Comparison of ENCODE assay signal across 8 mouse cellular contexts in genomic region chr1:155223849-155224554, GRCm38 (mm10). TPM values are rescaled to one million over a fixed set of nuclear protein-coding genes. Genes with fewer than 3 reads are reported as not detected.
DNase-seq lines count a peak whose midpoint lies in the region; ATAC-seq and TF ChIP-seq lines count a peak whose summit lies in the region.

No protein-coding gene starts in this region.

- H3K79me2 ChIP-seq in liver, adult 2 months (ENCODE audit: control insufficient read depth, insufficient read depth, low read length) = no peaks in the 10 kb centered on the region

- peaks cover 5% of the 10 kb centered on the region; the same call in 1 of the 2 replicates for H3K36me3 ChIP-seq in intestine, embryonic 14.5 days (ENCODE audit: control insufficient read depth, insufficient read depth, low read length)
- H3K36me3 ChIP-seq in liver, adult 2 months (ENCODE audit: control insufficient read depth, insufficient read depth, low read length) = no peaks in the 10 kb centered on the region
- no peaks in the 10 kb centered on the region; the same call in 1 of the 2 replicates for H3K36me3 ChIP-seq in splenic B cell, adult 2 months (ENCODE audit: control insufficient read depth, insufficient read depth, low read length, poor library complexity, severe bottlenecking)

- DNase-seq in 3134 (ENCODE audit: extremely low read depth, insufficient read length, low spot score) = peak; percentile 84
- DNase-seq in gastrocnemius, adult 8-10 months (ENCODE audit: low spot score in 2 of 2) = peak; percentile 67 to 72
- peak; percentile 92 for DNase-seq in intestine, embryonic 14.5 days (ENCODE audit: low spot score)
- DNase-seq in liver, adult 2 months (ENCODE audit: extremely low read depth, low read depth, low spot score) = peak; percentile 82
- peak; percentile 44 to 69 for DNase-seq in monocyte, adult 2 months (ENCODE audit: low read depth in 1 of 2, low spot score in 2 of 2)
- DNase-seq in splenic B cell, adult 2 months (ENCODE audit: low read depth, low spot score) = peak; percentile 93

- H3K4me3 ChIP-seq in intestine, embryonic 14.5 days (ENCODE audit: low read depth, low read length) = no peak overlapping the region
- no peak overlapping the region for H3K4me3 ChIP-seq in liver, adult 2 months (ENCODE audit: insufficient read depth, low read depth, low read length)

- TF ChIP-seq CTCF in liver, adult 2 months (IDR thresholded peaks at IDR 0.05; ENCODE audit: low read depth, low read length) = peak; percentile 99

- no peaks in the 10 kb centered on the region for H3K27me3 ChIP-seq in intestine, embryonic 14.5 days (replicated peaks; ENCODE audit: control insufficient read depth, insufficient read depth, low read length)
- H3K27me3 ChIP-seq in liver, adult 2 months (ENCODE audit: control insufficient read depth, insufficient read depth, low read length) = no peaks in the 10 kb centered on the region
- no peaks in the 10 kb centered on the region for H3K27me3 ChIP-seq in splenic B cell, adult 2 months (ENCODE audit: control insufficient read depth, insufficient read depth, low read length, poor library complexity, severe bottlenecking)

- no peaks in the 10 kb centered on the region for H3K9me3 ChIP-seq in intestine, embryonic 14.5 days (ENCODE audit: control insufficient read depth, low read length)

- peaks cover 10% of the 10 kb centered on the region for H3K4me1 ChIP-seq in intestine, embryonic 14.5 days (replicated peaks; ENCODE audit: control insufficient read depth, insufficient read depth, low read length)
- H3K4me1 ChIP-seq in liver, adult 2 months (ENCODE audit: control insufficient read depth, insufficient read depth, low read length) = no peaks in the 10 kb centered on the region

- no peak overlapping the region for H3K27ac ChIP-seq in intestine, embryonic 14.5 days (ENCODE audit: low read depth)
- H3K27ac ChIP-seq in liver, adult 2 months (replicated peaks; ENCODE audit: insufficient read depth, low read depth, low read length) = no peak overlapping the region

- peak overlapping the region; percentile 8; the same call in 1 of the 2 replicates for H3K4me2 ChIP-seq in intestine, embryonic 14.5 days (ENCODE audit: low read length)

- TF ChIP-seq POLR2A in liver, adult 2 months (IDR thresholded peaks at IDR 0.05; ENCODE audit: extremely low read depth, insufficient read depth, low read length) = no peak

- peak; percentile 71 for ATAC-seq in activated CD4-positive, CD25-positive, alpha-beta regulatory T cell, adult 4 months
- peak; percentile 75 for ATAC-seq in common myeloid progenitor, adult 5-6 weeks (replicated peaks; ENCODE audit: low read depth, poor library complexity, severe bottlenecking)
- ATAC-seq in intestine, embryonic 14.5 days (replicated peaks; ENCODE audit: low FRiP score, low TSS enrichment, low read depth) = peak; percentile 85

- 29% methylated on average over 16 of the region's 16 CpGs for WGBS in intestine, embryonic 14.5 days
- 25% methylated on average over 16 of the region's 16 CpGs for WGBS in liver, adult 2 months

- no peak overlapping the region for H3K9ac ChIP-seq in intestine, embryonic 14.5 days (ENCODE audit: low read length)
- no peak overlapping the region for H3K9ac ChIP-seq in liver, adult 2 months (ENCODE audit: low read depth, low read length)

RNA-seq across cellular contexts. Expression of gene BC034090, which starts 20.2 kb away (rescaled TPM):
- polyA plus RNA-seq in activated CD4-positive, CD25-positive, alpha-beta regulatory T cell, adult 4 months (2017; shearing (Covaris generic)) = 1 to 10 TPM in 1 of 2 experiments, under 1 TPM in 1; 0.85 to 1.3 TPM
- total RNA-seq in common myeloid progenitor, adult 5-6 weeks (2017) = not detected in 2 replicates
- total RNA-seq in gastrocnemius, adult 8-10 months (2022) = 1 to 10 TPM in 2 of 4 experiments, under 1 TPM in 2; 0.32 to 1.5 (median 1.0) TPM
- 2.5 and 3.0 TPM in 2 replicates for polyA plus RNA-seq in intestine, embryonic 14.5 days (2014; fragmentation: Nextera tagmentation; extraction: Ambion mirVana)
- 0.09 and 0.20 TPM in 2 replicates for total RNA-seq in liver, adult 2 months (2014; rRNA removed)
- polyA plus RNA-seq in liver, adult 2 months (2012; rRNA removed) = 0.33 and 0.50 TPM in 2 replicates
